Mouse (Mus musculus): ENCODE measurements at regions not wholly inside any gene's neighbourhood (a gene's known extent, or its start where the extent isn't known, plus 50 kb on each side); places are given as distances from the start of the nearest gene placed in this dataset.
A peak's percentile ranks its signal among the peaks of the same experiment; 100 is the strongest.
"Not testable (repeated sequence)": the region's sequence is repeated elsewhere in the genome, so short reads cannot be mapped to it uniquely, and the experiment has no call there.

DNA sequence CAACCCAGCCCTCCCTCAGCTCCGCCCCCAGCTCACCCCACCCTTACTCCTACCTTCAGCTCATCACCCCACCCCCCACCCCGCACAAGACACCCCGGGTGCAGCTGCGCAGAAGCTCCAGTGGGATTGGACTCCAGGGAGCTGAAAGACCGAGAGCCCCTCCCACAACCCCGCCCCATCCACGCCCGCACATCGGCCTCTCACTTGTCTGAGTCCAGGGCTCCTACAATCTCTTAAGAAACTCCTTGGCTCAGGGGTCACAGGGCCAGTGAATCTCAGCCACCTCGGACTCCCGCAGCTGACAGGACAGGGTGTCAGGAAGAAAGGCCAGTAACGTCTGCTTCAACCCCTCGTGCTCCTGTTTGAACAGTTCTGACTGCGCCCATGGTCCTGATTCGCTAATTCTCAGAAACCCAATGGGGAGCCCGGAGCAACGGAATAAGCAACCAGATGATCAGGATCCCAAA, 120.7 kb downstream of the Map1s start:
- peak overlapping the region; percentile 83 for H3K4me3 ChIP-seq (ENCODE audit: control insufficient read depth, low read depth, low read length)
- not testable (repeated sequence) for H3K4me1 ChIP-seq (ENCODE audit: control insufficient read depth, insufficient read depth, low read length); H3K36me3 ChIP-seq (ENCODE audit: control insufficient read depth, insufficient read depth, low read length); H3K27me3 ChIP-seq (ENCODE audit: control insufficient read depth, insufficient read depth, low read length)
- peak overlapping the region; percentile 36; the same call in 1 of the 2 replicates for H3K27ac ChIP-seq (ENCODE audit: control insufficient read depth, insufficient read depth, low read depth, low read length)

DNA sequence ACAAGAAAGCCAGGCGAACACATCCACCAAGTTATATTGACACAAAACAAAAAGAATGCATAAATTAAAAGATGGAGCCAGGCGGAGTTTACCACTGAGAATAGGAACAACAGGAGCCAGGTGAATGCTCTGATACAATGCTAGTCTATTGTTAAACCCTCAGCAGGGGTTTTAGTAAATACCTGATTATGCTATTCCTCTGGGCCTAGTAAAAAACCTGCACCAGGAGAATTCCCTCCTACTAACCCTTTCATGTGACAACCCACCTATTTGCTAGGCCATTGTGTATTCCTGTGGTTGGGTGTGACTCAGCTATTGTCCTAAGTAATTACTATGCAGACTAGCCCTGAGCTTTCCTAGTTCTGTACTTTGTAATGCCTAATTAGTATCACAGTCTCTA, 122.8 kb downstream of the Map1s start:
- not testable (repeated sequence) for H3K4me1 ChIP-seq (ENCODE audit: control insufficient read depth, insufficient read depth, low read length); H3K27ac ChIP-seq (ENCODE audit: control insufficient read depth, insufficient read depth, low read depth, low read length); H3K36me3 ChIP-seq (ENCODE audit: control insufficient read depth, insufficient read depth, low read length); H3K4me3 ChIP-seq (ENCODE audit: control insufficient read depth, low read depth, low read length); H3K27me3 ChIP-seq (ENCODE audit: control insufficient read depth, insufficient read depth, low read length)

All from testis, adult 2 months (tissue).